Mouse (Mus musculus): ENCODE measurements around the gene Snx1.

DNA sequence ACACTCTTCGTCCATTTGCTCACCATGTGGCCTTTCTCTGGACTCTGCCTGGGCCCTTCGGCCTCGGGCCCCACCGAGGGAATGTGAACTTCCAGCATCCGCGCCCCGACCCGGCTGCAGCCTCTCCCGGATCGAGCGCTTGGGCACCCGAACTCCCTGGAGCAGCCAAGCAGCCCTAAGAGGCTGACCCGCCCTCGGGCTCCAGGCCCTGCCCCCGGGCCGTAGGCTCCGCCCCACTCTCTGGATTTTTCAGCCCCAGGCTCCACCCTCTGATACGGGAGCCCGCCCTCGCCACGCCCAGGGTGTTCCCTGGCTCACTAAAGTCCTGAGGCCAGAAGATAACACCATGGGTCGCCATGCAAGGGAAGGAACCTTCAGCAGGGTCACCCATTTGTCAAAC, 56.8 kb downstream of the Snx1 start, which contains the start of gene Snx22:
- TF ChIP-seq POLR2A (IDR thresholded peaks at IDR 0.05; ENCODE audit: control insufficient read depth, low read depth, low read length) = no peak
- no peak for TF ChIP-seq CTCF (IDR thresholded peaks at IDR 0.05; ENCODE audit: control insufficient read depth, insufficient read depth, insufficient replicate concordance, low read depth, low read length)

All from testis, adult 2 months (tissue).